Mouse (Mus musculus) kidney, postnatal 0 days (tissue): Measurements from ENCODE around the gene Nell2. TPM values are rescaled to one million over a fixed set of nuclear protein-coding genes. Genes with fewer than 3 reads are reported as not detected.

ENCODE experiments used
- ATAC-seq: fragments of 200-750 bp; cut with Nextera tagmentation; replicated peaks from 2 replicates; pipeline ENCODE4 v1.8.0; 2017; ENCODE audit warnings: low read depth, moderate number of reproducible peaks, moderate TSS enrichment, moderate library complexity; ENCODE audit not compliant: low FRiP score
- DNase-seq: peaks from one replicate; pipeline ENCODE4 v3.0.0-alpha.2; 2016; ENCODE audit warnings: low spot score
- H3K27ac ChIP-seq: fragments of 300-500 bp; sonication (generic); 2 replicates; pipeline ENCODE4 v1.5.1; 2014; ENCODE audit warnings: mild to moderate bottlenecking
- H3K27me3 ChIP-seq: fragments of 300-500 bp; sonication (generic); 2 replicates; pipeline ENCODE4 v1.6.1; 2014; ENCODE audit warnings: low read length, mixed read lengths; ENCODE audit not compliant: insufficient read depth
- H3K36me3 ChIP-seq: fragments of 300-500 bp; sonication (generic); 2 replicates; pipeline ENCODE4 v1.6.1; 2014; ENCODE audit warnings: low read length, mixed read lengths; ENCODE audit not compliant: insufficient read depth
- H3K4me1 ChIP-seq: fragments of 300-500 bp; sonication (generic); replicated peaks from 2 replicates; pipeline ENCODE4 v1.6.1; 2014; ENCODE audit warnings: antibody characterized with exemption, low read length, mixed read lengths; ENCODE audit not compliant: insufficient read depth
- H3K4me2 ChIP-seq: fragments of 300-500 bp; sonication (generic); 2 replicates; pipeline ENCODE4 v1.6.1; 2014; ENCODE audit warnings: mild to moderate bottlenecking, low read length, moderate library complexity, mixed read lengths
- H3K4me3 ChIP-seq: fragments of 300-500 bp; sonication (generic); replicated peaks from 2 replicates; pipeline ENCODE4 v1.5.1; 2014; ENCODE audit warnings: low read depth, low read length
- H3K9ac ChIP-seq: fragments of 300-500 bp; sonication (generic); 2 replicates; pipeline ENCODE4 v1.6.1; 2014; ENCODE audit warnings: low read depth, low read length
- H3K9me3 ChIP-seq: fragments of 300-500 bp; sonication (generic); replicated peaks from 2 replicates; pipeline ENCODE4 v1.6.1; 2016; ENCODE audit warnings: low read length, inconsistent platforms, mixed read lengths
- CTCF ChIP-seq: IDR thresholded peaks from 2 replicates; pipeline ENCODE4 v1.5.1; 2016; ENCODE audit warnings: antibody characterized with exemption, low read depth, mild to moderate bottlenecking, moderate library complexity
- WGBS: fragments of 180-500 bp; shearing (Covaris S2); extraction: QIAGEN DNeasy Blood & Tissue Kit; methylation state at CpG from one replicate; pipeline ENCODE4 v1.1.7; 2014; 5-methylcytosine and 5-hydroxymethylcytosine counted together
- polyA plus RNA-seq: library from polyadenylated mRNA; unstranded; fragments of >200 nt; fragmentation: Nextera tagmentation; extraction: Ambion mirVana; gene quantifications from 2 replicates; pipeline ENCODE4 v1.2.1, GENCODE M21; 2015

Gene Nell2
- polyA plus RNA-seq, 1 experiment from 2014 or later, result 8.2 TPM

DNA sequence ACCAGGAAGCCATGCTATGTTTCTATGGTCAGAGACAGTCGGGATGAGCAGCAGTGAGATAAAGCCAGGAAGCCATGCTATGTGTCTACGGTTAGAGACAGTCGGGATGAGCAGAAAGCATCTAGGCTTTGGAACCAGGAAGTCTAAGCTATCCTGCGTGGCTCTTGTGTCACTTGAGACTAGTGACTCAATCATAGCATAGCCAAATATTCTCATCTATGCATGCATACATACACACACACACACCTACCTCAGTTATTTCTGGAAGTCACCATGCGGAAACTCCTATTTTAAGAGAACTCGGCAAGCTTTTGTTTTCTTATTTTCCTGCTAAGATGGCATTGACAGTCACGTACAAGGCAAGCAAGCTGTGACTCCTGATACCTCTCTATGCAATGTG is 457.5 kb downstream of the Nell2 start:
- no peak overlapping the region for H3K4me3 ChIP-seq
- no peak for ATAC-seq
- H3K9ac ChIP-seq, result no peak overlapping the region
- no peak for DNase-seq
- H3K27ac ChIP-seq, result no peak overlapping the region
- no peak overlapping the region for H3K4me2 ChIP-seq
- H3K4me1 ChIP-seq, result no peaks in the 10 kb centered on the region
- H3K27me3 ChIP-seq, result no peaks in the 10 kb centered on the region
- WGBS, result 87% methylated on average over 7 of the region's 7 CpGs
- no peaks in the 10 kb centered on the region for H3K9me3 ChIP-seq
- no peaks in the 10 kb centered on the region for H3K36me3 ChIP-seq
- TF ChIP-seq CTCF, result no peak

- 97% methylated on average over 1 of the region's 1 CpGs for WGBS
- Histone ChIP-seq H3K9ac (no peak overlapping the region), H3K27ac (no peak overlapping the region), H3K4me3 (no peak overlapping the region), H3K27me3 (no peaks in the 10 kb centered on the region), H3K36me3 (no peaks in the 10 kb centered on the region), H3K4me2 (no peak overlapping the region), H3K4me1 (no peaks in the 10 kb centered on the region), H3K9me3 (no peaks in the 10 kb centered on the region)
- TF ChIP-seq CTCF, result no peak
- DNase-seq (no peak), ATAC-seq (no peak)
Measured at GRCm38 (mm10) chr15:95068799-95069198, 459.6 kb downstream of the Nell2 start.

DNA sequence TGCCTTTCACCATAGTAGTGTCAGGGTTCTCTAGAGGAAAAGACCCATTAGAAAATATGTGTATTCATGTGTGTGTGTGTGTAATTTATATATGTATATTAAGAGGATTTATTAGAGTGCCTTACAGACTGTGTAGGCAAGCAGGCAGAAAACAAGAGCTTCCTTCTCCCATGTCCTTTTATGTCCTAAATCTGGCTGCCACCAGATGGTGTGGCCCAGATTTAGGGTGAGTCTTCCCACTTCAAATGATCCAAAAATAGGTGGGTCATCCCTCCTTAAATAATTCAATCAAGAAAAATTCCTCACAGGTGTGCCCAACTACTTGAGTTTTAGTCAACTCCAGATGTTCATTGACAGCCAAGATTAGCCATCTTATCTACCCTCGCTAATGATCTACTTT is 460.3 kb downstream of the Nell2 start:
- Histone ChIP-seq H3K4me1 (no peaks in the 10 kb centered on the region), H3K9ac (no peak overlapping the region), H3K4me3 (no peak overlapping the region), H3K9me3 (no peaks in the 10 kb centered on the region), H3K27ac (no peak overlapping the region), H3K36me3 (no peaks in the 10 kb centered on the region), H3K4me2 (no peak overlapping the region), H3K27me3 (no peaks in the 10 kb centered on the region)
- no peak for ATAC-seq
- no peak for DNase-seq
- no peak for TF ChIP-seq CTCF
- 87% methylated on average over 1 of the region's 1 CpGs for WGBS

- no peak for ATAC-seq
- no peaks in the 10 kb centered on the region for H3K27me3 ChIP-seq
- no peak overlapping the region for H3K27ac ChIP-seq
- H3K36me3 ChIP-seq, result no peaks in the 10 kb centered on the region
- no peak overlapping the region for H3K4me3 ChIP-seq
- no peaks in the 10 kb centered on the region for H3K9me3 ChIP-seq
- no peak for TF ChIP-seq CTCF
- H3K4me2 ChIP-seq, result no peak overlapping the region
- H3K9ac ChIP-seq, result no peak overlapping the region
- WGBS, result 39% methylated on average over 8 of the region's 8 CpGs
- no peaks in the 10 kb centered on the region for H3K4me1 ChIP-seq
- no peak for DNase-seq
Measured at GRCm38 (mm10) chr15:95055081-95055650, 473.2 kb downstream of the Nell2 start.

- ATAC-seq, result no peak
- no peak overlapping the region for H3K9ac ChIP-seq
- no peak overlapping the region for H3K4me2 ChIP-seq
- H3K4me3 ChIP-seq, result no peak overlapping the region
- no peaks in the 10 kb centered on the region for H3K4me1 ChIP-seq
- no peak for DNase-seq
- TF ChIP-seq CTCF, result no peak
- WGBS, result 71% methylated on average over 6 of the region's 6 CpGs
- no peak overlapping the region for H3K27ac ChIP-seq
- H3K36me3 ChIP-seq, result no peaks in the 10 kb centered on the region
- no peaks in the 10 kb centered on the region for H3K9me3 ChIP-seq
- no peaks in the 10 kb centered on the region for H3K27me3 ChIP-seq
Measured at GRCm38 (mm10) chr15:95049171-95049729, 479.1 kb downstream of the Nell2 start.

GRCm38 (mm10) chr15:95047486-95047885 is 480.9 kb downstream of the Nell2 start:
- ATAC-seq, result no peak
- no peak overlapping the region for H3K4me2 ChIP-seq
- 78% methylated on average over 2 of the region's 2 CpGs for WGBS

DNA sequence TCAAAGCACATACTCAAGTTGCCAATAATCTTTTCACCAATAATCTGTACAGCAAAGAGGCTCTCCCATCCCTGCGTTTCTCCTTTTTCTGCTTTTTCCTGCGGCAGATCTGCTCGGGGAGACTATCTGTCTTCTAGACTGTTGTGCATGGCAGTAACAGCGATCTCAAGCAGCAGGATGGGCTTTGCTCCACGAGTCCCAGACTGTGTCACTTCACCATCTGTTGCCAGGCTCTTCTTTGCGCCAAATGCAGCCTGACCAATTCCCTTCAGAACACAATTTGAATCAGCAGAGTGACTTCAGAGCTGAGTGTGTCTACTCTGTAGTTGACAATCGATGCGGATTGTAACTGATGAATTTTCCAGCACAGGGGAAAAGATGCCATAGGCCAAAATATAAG is 484.3 kb downstream of the Nell2 start:
- H3K9ac ChIP-seq, result no peak overlapping the region
- TF ChIP-seq CTCF, result no peak

More at GRCm38 (mm10) chr15:95047486-95047885, 480.9 kb downstream of the Nell2 start:
- Histone ChIP-seq H3K9me3 (no peaks in the 10 kb centered on the region), H3K9ac (no peak overlapping the region), H3K27ac (no peak overlapping the region), H3K4me1 (no peaks in the 10 kb centered on the region), H3K36me3 (no peaks in the 10 kb centered on the region), H3K27me3 (no peaks in the 10 kb centered on the region), H3K4me3 (no peak overlapping the region)
- TF ChIP-seq CTCF, result no peak
- no peak for DNase-seq

More for the DNA sequence above, 484.3 kb downstream of the Nell2 start:
- Histone ChIP-seq H3K4me1 (no peaks in the 10 kb centered on the region), H3K4me3 (no peak overlapping the region), H3K27me3 (no peaks in the 10 kb centered on the region), H3K4me2 (no peak overlapping the region), H3K36me3 (no peaks in the 10 kb centered on the region), H3K27ac (no peak overlapping the region), H3K9me3 (no peaks in the 10 kb centered on the region)
- DNase-seq (no peak), ATAC-seq (no peak)
- WGBS, result 61% methylated on average over 8 of the region's 8 CpGs
